Comparison of ENCODE assay signal across 26 mouse cellular contexts in genomic region chr1:25115512-25115911, GRCm38 (mm10).
A peak's percentile ranks its signal among the peaks of the same experiment; 100 is the strongest.
DNase-seq lines count a peak whose midpoint lies in the region; ATAC-seq lines count a peak whose summit lies in the region.
"Had no signal": no experiment of that assay in that cellular context is flagged by ENCODE, and none has a peak within 500 bp of the region (broad histone marks: within the 10 kb centered on the region; RNA-seq: fewer than 3 reads in every experiment).

No protein-coding gene starts in this region.

- no peak for DNase-seq in hindbrain, embryonic 14.5 days (ENCODE audit: low spot score)
- DNase-seq in lung, postnatal 14 days, result no peak
- peak; percentile 12 to 45 for DNase-seq in lung, postnatal 4 days
- DNase-seq: adrenal gland, postnatal 10 days; adrenal gland, postnatal 36 days; B cell, adult 2 months; cerebellum, adult 18-20 months; cerebellum, adult 9-10 months; cerebellum, postnatal 14 days; gastrocnemius, postnatal 10 days; gastrocnemius, postnatal 36 days; heart, adult 2 months; heart, postnatal 14 days; heart, postnatal 4 days had no signal

- H3K36me3 ChIP-seq in hindbrain, embryonic 16.5 days (ENCODE audit: control insufficient read depth, insufficient read depth, low read length), result no peaks in the 10 kb centered on the region
- H3K36me3 ChIP-seq in hindbrain, embryonic 14.5 days (replicated peaks; ENCODE audit: control insufficient read depth, insufficient read depth), result peaks cover 9% of the 10 kb centered on the region
- H3K36me3 ChIP-seq in lung, embryonic 16.5 days (ENCODE audit: control insufficient read depth, insufficient read depth, low read length), result no peaks in the 10 kb centered on the region
- H3K36me3 ChIP-seq in megakaryocyte, embryonic 14.5 days (replicated peaks; ENCODE audit: low read length), result no peaks in the 10 kb centered on the region
- H3K36me3 ChIP-seq: forebrain, embryonic 10.5 days; G1E; heart, embryonic 10.5 days; heart, embryonic 13.5 days had no signal

- H3K27ac ChIP-seq in hindbrain, embryonic 16.5 days (ENCODE audit: low read depth, low read length), result no peak overlapping the region
- H3K27ac ChIP-seq in hindbrain, embryonic 14.5 days, result no peak overlapping the region
- no peak overlapping the region for H3K27ac ChIP-seq in lung, embryonic 16.5 days (ENCODE audit: low read length)
- H3K27ac ChIP-seq: forebrain, embryonic 10.5 days; forebrain, embryonic 13.5 days; heart, adult 2 months; heart, embryonic 10.5 days; heart, embryonic 13.5 days had no signal

- H3K27me3 ChIP-seq in hindbrain, embryonic 16.5 days (replicated peaks; ENCODE audit: control insufficient read depth, insufficient read depth, low read length), result no peaks in the 10 kb centered on the region
- H3K27me3 ChIP-seq in hindbrain, embryonic 14.5 days (ENCODE audit: control insufficient read depth, insufficient read depth, low read length), result no peaks in the 10 kb centered on the region
- no peaks in the 10 kb centered on the region for H3K27me3 ChIP-seq in lung, embryonic 16.5 days (ENCODE audit: control insufficient read depth, insufficient read depth, low read depth, low read length)
- H3K27me3 ChIP-seq in megakaryocyte, embryonic 14.5 days (replicated peaks), result no peaks in the 10 kb centered on the region
- H3K27me3 ChIP-seq: CH12.LX; forebrain, embryonic 13.5 days; heart, embryonic 13.5 days; Patski had no signal

- H3K4me3 ChIP-seq in hindbrain, embryonic 16.5 days (ENCODE audit: low read length), result no peak overlapping the region
- H3K4me3 ChIP-seq in hindbrain, embryonic 14.5 days (replicated peaks; ENCODE audit: low read length), result no peak overlapping the region
- H3K4me3 ChIP-seq in lung, embryonic 16.5 days (ENCODE audit: low read length), result no peak overlapping the region
- H3K4me3 ChIP-seq in megakaryocyte, embryonic 14.5 days (replicated peaks), result peak overlapping the region; percentile 16
- H3K4me3 ChIP-seq: forebrain, embryonic 10.5 days; forebrain, embryonic 13.5 days; heart, adult 2 months; heart, embryonic 10.5 days; heart, embryonic 13.5 days had no signal

- 0 out of 2 replicates have a peak, but pooled peaks have one; percentile 30 for ATAC-seq in hindbrain, embryonic 16.5 days
- no peak for ATAC-seq in hindbrain, embryonic 14.5 days (ENCODE audit: low FRiP score)
- ATAC-seq in lung, embryonic 16.5 days (ENCODE audit: low read depth), result peak; percentile 43
- ATAC-seq in megakaryocyte, adult 5-6 weeks (ENCODE audit: poor library complexity, severe bottlenecking), result no peak
- ATAC-seq: forebrain, embryonic 13.5 days; forebrain, embryonic 16.5 days; Patski had no signal

- no peak overlapping the region for H3K9ac ChIP-seq in hindbrain, embryonic 16.5 days (ENCODE audit: low read depth, low read length)
- no peak overlapping the region for H3K9ac ChIP-seq in hindbrain, embryonic 14.5 days
- H3K9ac ChIP-seq in lung, embryonic 16.5 days (ENCODE audit: low read length), result no peak overlapping the region
- H3K9ac ChIP-seq: forebrain, embryonic 13.5 days; heart, embryonic 13.5 days had no signal

- no peaks in the 10 kb centered on the region for H3K4me1 ChIP-seq in hindbrain, embryonic 16.5 days (ENCODE audit: control insufficient read depth, insufficient read depth, low read depth, low read length)
- no peaks in the 10 kb centered on the region for H3K4me1 ChIP-seq in hindbrain, embryonic 14.5 days (replicated peaks; ENCODE audit: control insufficient read depth, insufficient read depth, low read length)
- no peaks in the 10 kb centered on the region for H3K4me1 ChIP-seq in lung, embryonic 16.5 days (replicated peaks; ENCODE audit: control insufficient read depth, insufficient read depth, low read length)
- no peaks in the 10 kb centered on the region for H3K4me1 ChIP-seq in megakaryocyte, embryonic 14.5 days
- H3K4me1 ChIP-seq: forebrain, embryonic 10.5 days; forebrain, embryonic 13.5 days; heart, embryonic 10.5 days; heart, embryonic 13.5 days had no signal

- WGBS in hindbrain, embryonic 16.5 days, result 76% methylated on average over 11 of the region's 11 CpGs
- 81% methylated on average over 11 of the region's 11 CpGs for WGBS in hindbrain, embryonic 14.5 days
- WGBS in lung, embryonic 16.5 days, result 39% methylated on average over 11 of the region's 11 CpGs

- H3K4me2 ChIP-seq in hindbrain, embryonic 16.5 days (ENCODE audit: low read length), result no peak overlapping the region
- no peak overlapping the region for H3K4me2 ChIP-seq in hindbrain, embryonic 14.5 days (replicated peaks)
- no peak overlapping the region for H3K4me2 ChIP-seq in lung, embryonic 16.5 days (ENCODE audit: low read depth, low read length)
- H3K4me2 ChIP-seq: forebrain, embryonic 13.5 days; heart, embryonic 13.5 days had no signal

- no peaks in the 10 kb centered on the region for H3K9me3 ChIP-seq in hindbrain, embryonic 16.5 days (ENCODE audit: control insufficient read depth, low read length)
- no peaks in the 10 kb centered on the region for H3K9me3 ChIP-seq in hindbrain, embryonic 14.5 days (ENCODE audit: control insufficient read depth, low read length)
- H3K9me3 ChIP-seq in lung, embryonic 16.5 days (ENCODE audit: control insufficient read depth, low read length), result no peaks in the 10 kb centered on the region
- peaks cover 21% of the 10 kb centered on the region for H3K9me3 ChIP-seq in megakaryocyte, embryonic 14.5 days
- H3K9me3 ChIP-seq: forebrain, embryonic 10.5 days; forebrain, embryonic 13.5 days; heart, embryonic 10.5 days; heart, embryonic 13.5 days had no signal

Comparison
In these comparisons a context has a peak if more than half of its experiments do, and no peak if none do; other contexts are left out.
1. ATAC-seq: peak in hindbrain, embryonic 16.5 days (single experiment) and lung, embryonic 16.5 days (single experiment); none in hindbrain, embryonic 14.5 days (single experiment) and megakaryocyte, adult 5-6 weeks (single experiment).
2. DNase-seq: peak in lung, postnatal 4 days (2 of 2); none in hindbrain, embryonic 14.5 days (single experiment) and lung, postnatal 14 days (single experiment).